Mouse (Mus musculus): ENCODE measurements around the gene Actl7a. TPM values are rescaled to one million over a fixed set of nuclear protein-coding genes. Genes with fewer than 3 reads are reported as not detected.
A peak's percentile ranks its signal among the peaks of the same experiment; 100 is the strongest.

Gene Actl7a
- polyA plus RNA-seq, 1 experiment = 638 TPM

GRCm38 (mm10) chr4:56740020-56740485 lies 3.2 kb upstream of the Actl7a start, which contains the start of gene Gm26657:
Gene Gm26657 (plus strand): TSS chr4:56740070.
- peak within 1 kb of the TSS; percentile 96 for H3K4me3 ChIP-seq (ENCODE audit: control insufficient read depth, low read depth, low read length)
- peak within 1 kb of the TSS; percentile 87 for H3K27ac ChIP-seq (ENCODE audit: control insufficient read depth, insufficient read depth, low read depth, low read length)
- no peaks in the 10 kb centered on the region for H3K27me3 ChIP-seq (ENCODE audit: control insufficient read depth, insufficient read depth, low read length)
- H3K36me3 ChIP-seq (ENCODE audit: control insufficient read depth, insufficient read depth, low read length) = no peaks in the 10 kb centered on the region
- H3K4me1 ChIP-seq (ENCODE audit: control insufficient read depth, insufficient read depth, low read length) = peaks cover 10% of the 10 kb centered on the region
- TF ChIP-seq POLR2A (IDR thresholded peaks at IDR 0.05; ENCODE audit: control insufficient read depth, low read depth, low read length) (no peak), CTCF (IDR thresholded peaks at IDR 0.05; ENCODE audit: control insufficient read depth, insufficient read depth, insufficient replicate concordance, low read depth, low read length) (no peak)

- TF ChIP-seq CTCF (IDR thresholded peaks at IDR 0.05; ENCODE audit: control insufficient read depth, insufficient read depth, insufficient replicate concordance, low read depth, low read length) (no peak), POLR2A (IDR thresholded peaks at IDR 0.05; ENCODE audit: control insufficient read depth, low read depth, low read length) (peak; percentile 24; the same call in 1 of the 2 replicates)
- Histone ChIP-seq H3K36me3 (ENCODE audit: control insufficient read depth, insufficient read depth, low read length) (no peaks in the 10 kb centered on the region), H3K27ac (ENCODE audit: control insufficient read depth, insufficient read depth, low read depth, low read length) (peak overlapping the region; percentile 87), H3K4me1 (ENCODE audit: control insufficient read depth, insufficient read depth, low read length) (peaks cover 10% of the 10 kb centered on the region), H3K4me3 (ENCODE audit: control insufficient read depth, low read depth, low read length) (peak overlapping the region; percentile 96), H3K27me3 (ENCODE audit: control insufficient read depth, insufficient read depth, low read length) (no peaks in the 10 kb centered on the region)
Observed at GRCm38 (mm10) chr4:56740611-56741010, 2.6 kb upstream of the Actl7a start.

- Histone ChIP-seq H3K4me3 (ENCODE audit: control insufficient read depth, low read depth, low read length) (peak within 1 kb of the TSS; percentile 96), H3K27ac (ENCODE audit: control insufficient read depth, insufficient read depth, low read depth, low read length) (peak within 1 kb of the TSS; percentile 87), H3K27me3 (ENCODE audit: control insufficient read depth, insufficient read depth, low read length) (no peaks in the 10 kb centered on the region), H3K4me1 (ENCODE audit: control insufficient read depth, insufficient read depth, low read length) (peaks cover 10% of the 10 kb centered on the region), H3K36me3 (ENCODE audit: control insufficient read depth, insufficient read depth, low read length) (no peaks in the 10 kb centered on the region)
- no peak for TF ChIP-seq CTCF (IDR thresholded peaks at IDR 0.05; ENCODE audit: control insufficient read depth, insufficient read depth, insufficient replicate concordance, low read depth, low read length)
- TF ChIP-seq POLR2A (IDR thresholded peaks at IDR 0.05; ENCODE audit: control insufficient read depth, low read depth, low read length) = peak; percentile 69
Observed at GRCm38 (mm10) chr4:56741041-56741493, 2.1 kb upstream of the Actl7a start, which contains the start of gene Actl7b. Gene Actl7b (minus strand): TSS chr4:56741443.

- no peak for TF ChIP-seq CTCF (IDR thresholded peaks at IDR 0.05; ENCODE audit: control insufficient read depth, insufficient read depth, insufficient replicate concordance, low read depth, low read length)
- no peak for TF ChIP-seq POLR2A (IDR thresholded peaks at IDR 0.05; ENCODE audit: control insufficient read depth, low read depth, low read length)
- peaks cover 10% of the 10 kb centered on the region for H3K4me1 ChIP-seq (ENCODE audit: control insufficient read depth, insufficient read depth, low read length)
- H3K4me3 ChIP-seq (ENCODE audit: control insufficient read depth, low read depth, low read length) = peak overlapping the region; percentile 86
Observed at GRCm38 (mm10) chr4:56742698-56743097, 515 bp upstream of the Actl7a start.

GRCm38 (mm10) chr4:56746345-56746744 lies 3.1 kb downstream of the Actl7a start:
- Histone ChIP-seq H3K4me3 (ENCODE audit: control insufficient read depth, low read depth, low read length) (peak overlapping the region; percentile 7; the same call in 1 of the 2 replicates), H3K27me3 (ENCODE audit: control insufficient read depth, insufficient read depth, low read length) (no peaks in the 10 kb centered on the region), H3K4me1 (ENCODE audit: control insufficient read depth, insufficient read depth, low read length) (no peaks in the 10 kb centered on the region; the same call in 1 of the 2 replicates), H3K27ac (ENCODE audit: control insufficient read depth, insufficient read depth, low read depth, low read length) (no peak overlapping the region), H3K36me3 (ENCODE audit: control insufficient read depth, insufficient read depth, low read length) (no peaks in the 10 kb centered on the region; the same call in 1 of the 2 replicates)
- TF ChIP-seq POLR2A (IDR thresholded peaks at IDR 0.05; ENCODE audit: control insufficient read depth, low read depth, low read length) (no peak), CTCF (IDR thresholded peaks at IDR 0.05; ENCODE audit: control insufficient read depth, insufficient read depth, insufficient replicate concordance, low read depth, low read length) (no peak)

More at GRCm38 (mm10) chr4:56742698-56743097, 515 bp upstream of the Actl7a start:
- H3K27me3 ChIP-seq (ENCODE audit: control insufficient read depth, insufficient read depth, low read length) = no peaks in the 10 kb centered on the region
- peak overlapping the region; percentile 38 for H3K27ac ChIP-seq (ENCODE audit: control insufficient read depth, insufficient read depth, low read depth, low read length)
- no peaks in the 10 kb centered on the region for H3K36me3 ChIP-seq (ENCODE audit: control insufficient read depth, insufficient read depth, low read length)

- no peak for TF ChIP-seq CTCF (IDR thresholded peaks at IDR 0.05; ENCODE audit: control insufficient read depth, insufficient read depth, insufficient replicate concordance, low read depth, low read length)
- no peak for TF ChIP-seq POLR2A (IDR thresholded peaks at IDR 0.05; ENCODE audit: control insufficient read depth, low read depth, low read length)
Observed at GRCm38 (mm10) chr4:56747456-56747855, 4.2 kb downstream of the Actl7a start.

GRCm38 (mm10) chr4:56756021-56756420 lies 12.8 kb downstream of the Actl7a start:
- no peak overlapping the region for H3K27ac ChIP-seq (ENCODE audit: control insufficient read depth, insufficient read depth, low read depth, low read length)
- TF ChIP-seq POLR2A (IDR thresholded peaks at IDR 0.05; ENCODE audit: control insufficient read depth, low read depth, low read length) (no peak), CTCF (IDR thresholded peaks at IDR 0.05; ENCODE audit: control insufficient read depth, insufficient read depth, insufficient replicate concordance, low read depth, low read length) (no peak)
- no peak overlapping the region for H3K4me3 ChIP-seq (ENCODE audit: control insufficient read depth, low read depth, low read length)

More at GRCm38 (mm10) chr4:56747456-56747855, 4.2 kb downstream of the Actl7a start:
- no peaks in the 10 kb centered on the region for H3K27me3 ChIP-seq (ENCODE audit: control insufficient read depth, insufficient read depth, low read length)
- H3K4me3 ChIP-seq (ENCODE audit: control insufficient read depth, low read depth, low read length) = no peak overlapping the region
- H3K27ac ChIP-seq (ENCODE audit: control insufficient read depth, insufficient read depth, low read depth, low read length) = no peak overlapping the region
- H3K4me1 ChIP-seq (ENCODE audit: control insufficient read depth, insufficient read depth, low read length) = no peaks in the 10 kb centered on the region
- no peaks in the 10 kb centered on the region; the same call in 1 of the 2 replicates for H3K36me3 ChIP-seq (ENCODE audit: control insufficient read depth, insufficient read depth, low read length)

More at GRCm38 (mm10) chr4:56756021-56756420, 12.8 kb downstream of the Actl7a start:
- Histone ChIP-seq H3K27me3 (ENCODE audit: control insufficient read depth, insufficient read depth, low read length) (no peaks in the 10 kb centered on the region), H3K4me1 (ENCODE audit: control insufficient read depth, insufficient read depth, low read length) (no peaks in the 10 kb centered on the region), H3K36me3 (ENCODE audit: control insufficient read depth, insufficient read depth, low read length) (peaks cover 3% of the 10 kb centered on the region; the same call in 1 of the 2 replicates)
